Mouse (Mus musculus) ovary, adult 18-20 months (tissue): ENCODE results near the gene Angptl1.

Experiments
- DNase-seq: peaks from one replicate; pipeline ENCODE4 v3.0.0; 2022; ENCODE audit warnings: low spot score, mixed read lengths

The Angptl1 gene

GRCm38 (mm10) chr1:156838177-156838576 lies at the start of gene Angptl1:
Gene Angptl1, plus strand, starts transcription at chr1:156838562.
- no peak for DNase-seq

- DNase-seq: no peak
Measured at GRCm38 (mm10) chr1:156789844-156790490, 48.4 kb upstream of the Angptl1 start.

- DNase-seq: no peak
Measured at GRCm38 (mm10) chr1:156796251-156796650, 42.1 kb upstream of the Angptl1 start.

DNA sequence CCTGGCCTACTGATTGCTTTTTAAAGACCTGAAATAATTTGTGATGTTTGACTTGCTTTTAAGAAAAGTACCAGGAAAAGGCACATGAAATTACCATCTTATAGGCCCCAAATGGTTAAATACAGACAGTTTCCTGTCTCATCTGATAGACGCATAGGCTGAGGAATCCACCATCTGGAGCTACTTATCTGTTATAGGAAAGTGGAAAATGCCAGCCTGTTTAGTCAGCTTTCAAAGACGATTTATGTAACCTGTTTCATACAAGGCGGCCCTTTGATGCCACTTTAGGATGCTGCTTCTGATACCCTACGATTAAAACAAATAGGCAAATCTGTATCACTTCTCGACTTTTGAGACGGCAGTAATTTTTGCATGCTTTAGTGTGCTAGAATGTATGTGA lies 37.1 kb upstream of the Angptl1 start:
- no peak for DNase-seq

GRCm38 (mm10) chr1:156808332-156808731 lies 30.0 kb upstream of the Angptl1 start:
- no peak for DNase-seq

DNA sequence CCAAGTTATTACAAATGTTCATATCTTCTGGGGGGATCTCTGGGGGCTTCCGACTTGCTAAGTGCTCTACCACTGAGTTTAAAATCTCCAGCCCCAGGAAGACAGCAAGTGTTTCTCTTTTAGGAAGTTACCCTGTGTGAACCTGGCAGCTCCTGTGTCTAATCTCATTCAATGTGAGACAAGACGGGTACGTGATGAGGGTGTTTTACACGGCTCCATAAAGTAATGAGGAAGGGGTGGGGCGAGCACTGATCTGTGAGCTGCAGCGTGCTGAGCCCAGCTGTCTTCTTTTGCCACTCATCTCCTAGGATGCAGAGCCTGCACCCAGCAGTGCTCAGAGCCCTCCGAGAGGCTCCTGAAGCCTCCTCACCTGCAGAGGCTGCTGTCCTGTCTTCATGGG lies 26.4 kb upstream of the Angptl1 start:
- no peak for DNase-seq

DNA sequence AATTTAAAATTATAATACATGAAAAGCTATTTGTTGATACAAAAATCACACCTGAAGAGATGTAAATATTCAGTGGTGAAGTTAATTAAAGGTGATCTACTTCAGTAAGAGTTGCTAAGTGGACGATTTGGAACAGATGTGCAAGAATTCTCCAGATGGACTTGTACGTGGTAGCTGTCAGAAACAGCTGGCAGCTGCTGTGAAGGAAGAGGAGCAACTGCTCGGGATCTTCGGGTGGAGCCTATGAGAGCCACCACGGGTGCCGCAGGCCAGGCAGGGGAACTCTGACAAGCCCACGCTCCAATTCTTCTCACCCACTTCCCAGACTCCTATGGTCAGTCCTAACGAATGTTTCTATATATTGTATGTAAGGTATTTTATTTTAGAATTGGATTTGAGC lies 25.6 kb upstream of the Angptl1 start:
- no peak for DNase-seq

DNA sequence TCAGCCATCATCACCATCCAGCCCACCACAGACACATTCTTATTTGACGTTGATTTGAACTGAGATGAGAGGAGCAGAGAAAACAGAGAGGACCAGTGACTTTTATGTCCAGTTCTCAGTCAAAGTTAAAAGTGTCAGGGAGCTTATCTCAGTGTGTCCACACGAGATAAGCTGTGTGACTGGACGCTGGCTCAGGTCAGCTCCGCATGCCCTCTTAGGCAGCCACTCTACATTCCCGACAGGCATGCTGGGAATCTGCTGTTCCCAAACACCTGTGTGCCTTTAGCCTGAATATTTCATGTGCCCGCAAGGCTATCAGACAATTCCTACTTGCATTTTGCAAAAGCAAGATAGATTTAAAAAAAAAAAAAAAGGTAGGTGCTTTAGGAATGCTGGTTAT lies 24.9 kb upstream of the Angptl1 start:
- DNase-seq: no peak

- no peak for DNase-seq
Measured at GRCm38 (mm10) chr1:156819236-156819635, 19.1 kb upstream of the Angptl1 start.

DNA sequence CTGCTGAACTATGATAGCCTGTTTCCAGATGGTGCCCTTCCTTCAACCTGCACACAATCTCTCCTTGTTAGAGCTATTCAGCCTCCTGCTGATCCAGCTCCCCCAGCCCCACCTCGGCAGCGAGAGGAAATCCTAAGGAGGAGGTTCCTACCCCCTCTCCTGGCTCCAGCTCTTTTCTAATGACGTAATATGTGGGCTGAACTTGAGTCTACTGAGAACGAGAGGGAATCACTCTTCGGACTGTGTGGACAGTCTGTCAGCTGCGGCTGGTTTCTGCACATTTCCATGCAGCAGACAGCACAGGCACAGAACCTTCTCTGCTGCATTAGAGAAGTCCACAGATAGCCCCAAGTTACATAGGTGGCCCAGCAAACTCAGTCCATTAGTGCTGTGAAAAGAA lies 333 bp downstream of the Angptl1 start:
- DNase-seq: peak; percentile 41

- no peak for DNase-seq
Measured at GRCm38 (mm10) chr1:156841625-156842339, 3.4 kb downstream of the Angptl1 start.

GRCm38 (mm10) chr1:156847098-156847497 lies 8.7 kb downstream of the Angptl1 start:
- no peak for DNase-seq

- DNase-seq: no peak
Measured at GRCm38 (mm10) chr1:156852409-156852808, 14.0 kb downstream of the Angptl1 start.

- DNase-seq: no peak
Measured at GRCm38 (mm10) chr1:156852872-156853271, 14.5 kb downstream of the Angptl1 start.

- DNase-seq: no peak
Measured at GRCm38 (mm10) chr1:156854558-156854957, 16.2 kb downstream of the Angptl1 start.

DNA sequence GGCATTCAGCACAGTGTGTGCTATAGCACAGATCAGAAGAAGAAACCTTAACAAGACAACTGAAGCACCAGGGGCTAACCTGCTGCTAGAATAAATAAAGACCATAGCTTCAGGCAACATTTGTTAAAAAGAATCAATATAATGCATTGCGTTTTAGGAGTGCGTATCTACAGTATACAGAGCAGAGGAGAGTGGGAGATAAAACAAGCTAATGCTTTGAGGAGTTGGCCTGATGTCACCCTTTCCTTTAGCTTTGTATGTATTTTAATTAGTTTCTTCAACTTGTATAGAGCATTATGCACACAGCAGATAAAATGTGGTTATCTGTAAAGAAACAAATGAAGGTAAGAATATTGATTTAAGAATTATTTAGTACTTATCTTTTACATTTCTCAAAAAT lies 18.3 kb downstream of the Angptl1 start:
- no peak for DNase-seq

- no peak for DNase-seq
Measured at GRCm38 (mm10) chr1:156859156-156859555, 20.8 kb downstream of the Angptl1 start.

DNA sequence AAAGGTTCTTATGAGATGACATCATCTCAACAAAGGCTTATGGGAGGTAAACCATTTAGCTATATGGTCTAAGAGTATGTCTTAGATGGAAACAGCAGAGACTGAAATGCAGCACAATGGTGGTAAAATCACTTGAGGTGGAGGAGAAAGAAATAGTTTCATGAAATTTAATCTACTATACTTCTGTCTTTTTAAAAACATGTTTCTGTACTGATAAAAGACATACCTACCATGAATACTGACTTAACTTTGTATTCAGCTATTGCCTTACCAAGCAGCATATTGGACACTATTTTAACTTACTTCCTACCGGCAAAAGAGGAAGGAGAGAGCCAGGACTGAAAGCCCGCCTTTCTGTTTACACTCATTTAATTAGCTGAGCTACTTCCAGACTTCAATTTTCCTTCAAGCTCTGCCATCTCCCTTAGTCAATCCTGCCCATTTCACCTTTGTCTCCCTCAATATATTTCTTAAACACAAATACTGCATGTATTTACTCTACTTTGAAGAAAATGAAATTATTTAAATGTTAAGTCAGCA lies 21.4 kb downstream of the Angptl1 start:
- DNase-seq: no peak

DNA sequence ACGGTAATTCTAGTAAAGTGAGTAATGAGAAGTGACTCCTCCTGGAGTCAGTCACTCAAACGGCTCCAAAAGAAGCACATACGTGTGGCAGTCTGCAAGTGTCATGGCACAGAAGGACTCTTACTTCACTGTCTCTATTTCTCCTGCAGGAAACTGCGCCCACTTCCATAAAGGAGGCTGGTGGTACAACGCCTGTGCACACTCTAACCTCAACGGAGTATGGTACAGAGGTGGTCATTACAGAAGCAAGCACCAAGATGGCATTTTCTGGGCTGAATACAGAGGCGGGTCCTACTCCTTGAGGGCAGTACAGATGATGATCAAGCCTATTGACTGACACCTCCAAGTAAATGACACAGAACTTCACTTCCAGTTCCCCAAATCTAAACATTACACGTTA lies 21.9 kb downstream of the Angptl1 start:
- DNase-seq: no peak

- no peak for DNase-seq
Measured at GRCm38 (mm10) chr1:156861475-156862043, 23.2 kb downstream of the Angptl1 start.

- DNase-seq: no peak
Measured at GRCm38 (mm10) chr1:156863726-156864125, 25.4 kb downstream of the Angptl1 start.

GRCm38 (mm10) chr1:156864240-156864639 lies 25.9 kb downstream of the Angptl1 start:
- DNase-seq: no peak

GRCm38 (mm10) chr1:156870028-156870427 lies 31.7 kb downstream of the Angptl1 start:
- DNase-seq: no peak
